Mouse (Mus musculus) NIH3T3 (cell line): ENCODE measurements at regions not wholly inside any gene's neighbourhood (a gene's known extent, or its start where the extent isn't known, plus 50 kb on each side); places are given as distances from the start of the nearest gene placed in this dataset.
A peak's percentile ranks its signal among the peaks of the same experiment; 100 is the strongest.
"Not testable (repeated sequence)": the region's sequence is repeated elsewhere in the genome, so short reads cannot be mapped to it uniquely, and the experiment has no call there.

ENCODE experiments used
- DNase-seq: peaks from one replicate; pipeline ENCODE4 v3.0.0-alpha.2; 2012; ENCODE audit warnings: low read depth

DNA sequence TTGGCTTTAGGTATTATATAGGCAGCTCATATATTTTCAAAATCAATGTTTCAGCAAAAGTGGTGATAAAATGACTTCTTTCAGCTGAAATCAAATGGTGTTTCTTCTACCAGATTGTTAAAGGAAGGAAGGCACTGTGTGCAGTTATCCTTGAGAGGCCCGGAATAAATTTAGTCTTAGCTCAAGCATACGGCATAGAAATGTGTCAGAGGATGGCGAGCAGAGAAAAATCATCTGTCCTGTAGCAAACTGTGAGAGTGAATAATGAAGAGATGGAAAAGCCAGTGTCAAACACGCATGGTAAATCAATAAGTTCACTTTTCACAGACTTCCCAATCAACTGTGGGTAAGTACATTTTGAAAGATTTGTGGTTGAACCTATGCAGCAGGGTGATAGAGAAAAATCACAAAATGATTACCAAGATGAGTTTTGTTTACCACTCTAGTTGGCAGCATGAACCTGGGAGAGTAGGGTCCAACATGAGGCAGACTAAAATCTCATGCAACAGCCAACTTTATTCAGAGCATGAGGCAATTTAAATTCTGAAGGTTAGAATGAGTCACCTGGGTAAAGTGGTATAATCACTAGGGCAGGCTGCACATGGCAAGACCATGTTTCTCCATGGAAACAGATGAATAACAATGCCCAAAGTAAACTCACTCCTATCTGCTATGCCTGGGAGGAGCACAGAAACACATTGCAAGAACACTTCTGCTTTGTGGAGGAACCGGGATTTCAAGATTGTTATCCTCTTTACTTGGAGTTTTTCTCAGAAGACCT lies 55.7 kb downstream of the AI429214 start:
- DNase-seq = peak; percentile 12

DNA sequence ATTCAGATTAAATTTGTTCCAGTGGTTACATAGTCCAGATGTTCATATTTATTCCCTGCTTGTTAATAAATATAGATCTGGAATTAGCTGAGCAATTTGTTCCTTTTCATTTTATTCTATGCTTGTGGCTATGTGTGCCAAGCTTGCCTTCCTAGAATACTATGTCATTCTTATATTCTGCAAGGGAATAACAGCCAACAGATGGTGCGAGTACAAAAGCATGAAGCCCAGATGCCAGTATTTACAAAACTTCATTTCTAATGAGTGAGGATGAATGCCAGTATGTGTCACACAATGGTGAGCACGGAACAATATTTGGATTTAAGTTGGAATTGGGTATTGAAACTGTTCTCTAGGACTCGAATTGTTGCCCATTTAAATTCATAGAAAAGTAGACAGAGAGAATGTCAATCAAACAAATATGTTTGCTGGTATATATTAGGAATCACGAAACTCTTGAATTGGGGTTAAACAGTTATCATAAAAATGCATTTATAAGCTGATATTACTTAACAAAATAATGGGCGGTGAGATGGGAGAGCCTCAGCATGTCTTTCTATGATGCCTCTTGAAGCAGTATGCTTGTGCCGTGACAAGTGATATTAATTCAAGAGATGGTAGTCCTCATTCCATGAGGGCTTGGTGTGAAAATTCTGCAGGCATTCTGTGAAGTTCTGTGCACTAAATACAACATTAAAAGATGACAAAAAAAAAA lies 56.7 kb downstream of the AI429214 start:
- no peak for DNase-seq

DNA sequence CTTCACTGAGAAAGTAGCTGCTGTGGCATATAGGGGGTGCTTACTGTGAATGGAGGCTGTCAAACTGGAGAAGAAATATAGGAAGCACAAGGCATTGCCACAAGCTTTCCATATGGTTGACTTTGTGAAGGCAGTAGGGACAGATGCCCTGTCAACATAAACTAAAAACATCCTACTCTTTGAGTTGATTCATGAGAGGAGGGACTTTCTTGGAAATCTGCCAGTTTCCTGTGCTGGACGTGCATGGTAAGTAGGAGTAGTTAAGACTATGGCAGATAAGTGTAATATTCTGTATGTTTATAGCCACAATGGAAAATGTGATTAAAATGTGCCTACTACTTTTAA lies 57.3 kb downstream of the AI429214 start:
- DNase-seq = no peak

DNA sequence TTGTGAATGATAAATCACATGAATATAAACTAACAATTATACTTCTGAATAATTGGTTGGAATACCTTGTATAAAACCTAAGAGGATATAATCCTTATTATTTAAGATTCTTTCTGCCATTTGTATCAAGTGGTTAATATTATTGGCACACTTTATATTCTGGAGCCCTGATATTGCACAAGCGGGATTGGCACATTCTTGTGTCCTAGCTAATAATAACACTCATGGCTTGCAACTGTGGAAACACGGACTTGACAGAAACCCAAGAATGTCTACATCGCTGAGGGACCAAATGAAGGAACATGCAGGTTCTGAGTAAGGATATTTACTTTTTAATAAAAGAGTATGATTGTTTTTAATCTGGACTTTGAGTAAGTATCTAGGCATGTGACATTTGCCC lies 63.0 kb downstream of the AI429214 start:
- peak; percentile 27 for DNase-seq

DNA sequence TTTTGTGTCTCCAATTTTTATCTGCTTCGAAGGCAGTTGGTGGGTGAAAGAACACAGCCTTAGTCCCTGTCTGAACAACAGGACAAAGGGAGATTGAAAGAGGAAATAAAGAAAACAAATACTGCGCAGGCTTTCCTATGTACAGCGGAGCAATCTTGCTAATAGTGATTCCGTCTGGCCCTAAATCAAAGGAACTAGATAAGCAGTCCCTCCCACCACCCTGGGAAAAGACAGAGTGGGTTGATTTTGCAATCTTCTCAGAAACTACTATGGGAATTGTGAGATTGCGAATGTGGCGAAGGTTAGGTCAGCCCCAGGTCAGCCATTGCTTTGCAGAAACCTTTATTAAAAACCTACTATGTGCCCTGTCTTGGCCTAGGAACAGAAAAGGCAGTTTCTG lies 65.0 kb downstream of the AI429214 start:
- DNase-seq = no peak

DNA sequence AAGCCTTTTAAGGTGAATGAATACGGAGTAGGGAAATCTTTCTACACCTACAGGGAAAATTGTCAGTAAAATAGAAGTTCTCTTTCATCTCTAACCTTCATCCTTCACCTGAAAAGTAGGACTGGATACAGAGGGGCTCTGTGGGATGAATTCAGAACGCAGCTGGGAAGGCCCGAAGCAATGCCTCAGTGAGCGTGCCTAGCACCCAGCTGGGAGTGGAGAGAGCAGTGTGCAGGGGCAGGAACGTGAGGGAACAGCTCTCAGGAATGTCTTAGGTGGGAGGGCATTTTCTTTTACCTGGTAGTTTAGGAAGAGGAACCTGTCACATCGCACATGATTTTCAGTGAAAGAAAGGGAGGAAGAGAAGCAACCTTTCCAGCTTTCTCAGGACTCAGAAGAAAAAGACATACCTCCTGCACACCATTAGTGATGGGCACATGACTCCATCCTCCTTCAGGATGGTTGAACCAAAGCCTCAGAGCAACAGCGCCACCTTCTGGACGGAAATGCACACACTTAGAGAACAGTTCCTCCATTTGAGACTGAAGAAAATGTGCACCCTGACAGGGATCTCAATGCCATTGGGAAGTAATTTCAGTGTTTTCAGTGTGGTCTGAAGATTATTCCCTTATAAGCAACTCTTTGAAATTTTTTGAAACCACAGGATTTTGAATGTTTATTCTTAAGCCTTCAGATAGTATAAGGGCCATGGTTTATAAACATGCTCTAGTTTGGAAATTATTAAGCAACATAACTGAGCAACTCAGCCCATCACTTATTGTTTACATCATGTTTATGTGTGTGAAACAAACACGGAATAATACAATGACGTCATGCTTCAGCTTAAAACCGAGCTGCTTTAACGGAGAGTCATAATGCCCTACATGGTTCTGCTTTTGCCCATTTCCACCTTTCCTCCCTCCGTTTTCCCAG lies 68.9 kb downstream of the AI429214 start:
- peak; percentile 87 for DNase-seq

DNA sequence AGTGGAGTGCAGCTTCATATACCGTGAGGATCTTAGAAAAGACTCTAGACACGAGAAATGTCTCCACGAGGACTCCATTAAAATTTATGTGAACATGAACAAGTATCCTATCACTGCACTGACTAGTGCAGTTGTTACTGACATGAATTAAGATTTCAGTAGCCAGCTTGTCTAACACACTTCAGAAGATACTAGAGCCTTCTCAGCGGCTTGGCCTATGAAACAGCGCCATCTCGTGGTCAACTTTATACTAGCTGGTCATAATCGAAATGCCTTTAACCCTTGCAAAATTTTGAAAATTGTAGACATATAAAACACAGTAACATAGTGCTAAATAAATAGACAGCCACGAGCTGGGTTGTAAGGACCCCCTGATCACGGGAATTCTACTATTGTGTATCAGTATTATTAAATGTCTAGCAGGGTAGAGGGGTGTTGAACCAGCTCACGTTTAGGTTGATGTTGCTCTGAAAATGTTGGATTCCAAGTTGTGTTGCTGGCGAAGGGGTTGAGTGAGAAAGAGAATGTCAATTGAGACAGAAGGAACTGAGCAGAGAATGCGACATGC lies 70.4 kb downstream of the AI429214 start:
- DNase-seq = peak; percentile 85

DNA sequence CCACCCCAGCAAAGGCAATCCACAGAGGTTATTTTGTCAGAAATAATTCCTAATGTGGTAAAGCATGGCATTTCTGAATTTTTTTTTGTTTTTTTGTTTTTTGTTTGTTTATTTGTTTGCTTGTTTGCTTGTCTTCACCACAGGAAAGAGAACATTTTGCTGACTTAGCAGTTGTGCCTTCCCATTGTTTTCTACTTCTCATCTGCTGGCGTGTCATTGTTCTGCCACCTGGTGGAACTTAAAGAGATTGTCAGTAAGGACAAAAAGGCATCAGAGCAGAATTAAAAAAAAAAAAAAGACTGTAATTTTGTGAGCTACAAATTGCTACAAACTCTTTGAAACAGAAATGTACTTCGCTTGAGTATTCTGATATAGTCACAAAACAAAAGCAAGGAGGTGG lies 79.5 kb downstream of the AI429214 start:
- DNase-seq = peak; percentile 54

DNA sequence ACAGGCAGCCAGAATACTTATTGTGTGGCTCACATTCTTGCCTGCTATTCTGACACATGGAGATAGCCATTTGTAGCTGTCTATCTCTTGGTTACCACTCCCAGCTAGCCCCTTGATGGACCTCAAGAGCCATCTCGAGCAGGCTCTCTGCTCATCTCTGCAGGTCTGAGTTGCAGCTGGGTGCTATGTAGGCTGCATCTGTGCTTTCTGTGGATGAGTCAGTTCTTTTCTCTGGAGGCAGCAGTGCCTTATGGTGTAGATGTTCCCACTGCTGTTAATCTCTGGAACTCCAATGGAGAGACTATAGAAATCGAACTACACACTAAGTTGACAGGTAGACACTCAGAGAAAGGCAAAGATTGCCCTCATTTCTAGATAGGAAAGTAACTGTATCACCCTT lies 106.3 kb downstream of the AI429214 start:
- no peak for DNase-seq

DNA sequence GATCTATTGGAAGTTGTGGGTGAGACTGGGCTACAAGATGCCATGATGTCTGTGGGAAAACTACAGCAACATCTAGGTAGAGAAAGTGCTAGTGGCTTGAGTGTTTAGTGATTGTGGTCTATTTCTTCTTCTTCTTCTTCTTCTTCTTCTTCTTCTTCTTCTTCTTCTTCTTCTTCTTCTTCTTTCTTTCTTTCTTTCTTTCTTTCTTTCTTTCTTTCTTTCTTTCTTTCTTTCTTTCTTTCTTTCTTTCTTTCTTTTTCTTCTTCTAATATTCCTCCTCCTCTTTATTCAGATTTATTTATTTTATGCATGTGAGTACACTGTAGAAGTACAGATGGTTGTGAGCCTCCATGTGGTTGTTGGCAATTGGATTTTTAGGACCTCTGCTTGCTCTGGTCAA lies 119.0 kb downstream of the AI429214 start:
- DNase-seq = not testable (repeated sequence)

DNA sequence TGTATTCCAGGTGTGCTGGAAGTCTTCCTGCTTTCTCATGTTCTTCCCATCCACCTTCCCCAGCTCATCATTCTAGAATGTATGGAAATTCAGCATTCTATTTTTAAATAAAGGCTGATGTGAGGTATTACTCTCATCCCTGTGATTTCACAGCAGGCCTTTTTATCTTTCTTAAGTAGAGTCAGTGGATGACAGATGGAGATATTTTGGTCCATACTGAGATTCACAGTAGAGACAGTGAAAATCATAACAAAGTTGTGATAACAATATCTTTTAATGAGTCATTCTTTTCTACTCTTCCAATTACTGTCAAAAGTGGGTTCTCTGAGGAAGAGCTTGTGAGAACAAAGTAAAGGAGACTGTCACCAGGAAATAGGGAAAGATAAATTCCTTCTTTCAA lies 132.4 kb downstream of the AI429214 start:
- no peak for DNase-seq

DNA sequence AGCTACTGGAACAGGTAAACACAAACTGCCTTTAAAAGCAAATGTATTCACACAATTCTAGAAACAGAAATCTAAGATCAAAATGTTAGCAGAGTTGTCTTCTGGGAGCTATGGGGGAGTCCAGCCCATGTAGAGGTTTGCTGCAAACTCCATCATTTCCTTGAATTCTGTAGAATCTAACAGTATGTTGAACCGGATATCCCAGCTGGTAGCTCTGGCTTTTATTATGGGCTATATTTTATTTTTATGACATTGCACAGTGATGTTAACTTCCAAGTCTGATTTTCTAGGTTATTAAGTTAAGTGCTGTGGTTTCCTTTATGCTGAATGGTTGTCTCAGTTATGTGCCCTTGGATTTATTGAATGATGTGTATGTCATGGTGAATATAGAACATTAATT lies 136.3 kb downstream of the AI429214 start:
- no peak for DNase-seq

DNA sequence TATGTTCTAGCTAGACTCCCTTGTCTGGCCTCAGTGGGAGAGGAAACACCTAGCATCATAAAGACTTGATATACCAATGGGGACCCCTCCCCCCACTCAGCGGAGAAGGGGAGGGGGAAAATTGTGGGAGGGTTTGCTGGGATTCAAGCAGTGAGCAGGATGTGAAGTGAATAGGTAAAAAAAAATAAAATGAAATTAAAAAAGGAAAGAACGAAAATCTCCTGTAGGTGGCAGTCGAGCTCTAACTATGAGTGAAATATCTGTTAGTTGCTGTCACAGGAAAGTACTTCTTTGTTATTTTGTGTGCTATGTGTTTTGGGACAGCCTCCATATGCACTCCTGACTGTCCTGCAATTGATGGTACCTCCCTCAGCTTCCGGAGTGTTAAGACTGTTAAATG lies 138.6 kb downstream of the AI429214 start:
- peak; percentile 56 for DNase-seq

DNA sequence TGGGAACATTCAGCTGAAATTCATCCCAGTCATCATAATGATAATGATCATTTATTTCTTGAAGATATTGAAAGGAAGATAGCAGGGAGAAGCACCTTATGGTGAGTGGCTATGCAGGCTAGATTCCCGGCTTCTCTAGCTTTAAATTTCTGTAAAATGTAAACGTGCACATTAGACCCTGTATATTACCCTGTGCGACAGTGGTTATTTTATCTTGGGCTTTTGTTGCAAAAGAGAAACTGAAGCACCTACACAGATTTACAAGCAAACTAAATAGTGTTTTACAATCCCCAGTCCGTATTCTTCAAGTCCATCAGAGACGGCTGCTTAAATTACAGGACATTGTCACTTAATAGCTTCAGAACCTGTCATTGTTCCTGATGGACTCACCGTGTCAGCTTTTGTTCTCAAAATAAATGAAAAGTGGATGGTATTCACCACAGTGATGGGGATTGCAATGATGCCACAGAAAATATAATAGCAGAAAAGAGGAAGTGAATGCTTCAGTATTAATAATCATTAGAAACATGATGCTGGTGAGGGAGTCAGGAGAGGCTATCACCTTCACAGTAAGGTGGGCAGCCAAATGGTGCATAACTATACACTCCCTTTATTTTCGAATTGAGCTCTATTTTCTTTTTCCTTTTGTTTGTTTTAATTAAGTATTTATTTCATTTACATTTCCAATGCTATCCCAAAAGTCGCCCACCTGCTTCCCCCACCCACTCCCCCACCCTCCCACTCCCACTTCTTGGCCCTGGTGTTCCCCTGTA lies 141.0 kb downstream of the AI429214 start:
- DNase-seq = no peak

DNA sequence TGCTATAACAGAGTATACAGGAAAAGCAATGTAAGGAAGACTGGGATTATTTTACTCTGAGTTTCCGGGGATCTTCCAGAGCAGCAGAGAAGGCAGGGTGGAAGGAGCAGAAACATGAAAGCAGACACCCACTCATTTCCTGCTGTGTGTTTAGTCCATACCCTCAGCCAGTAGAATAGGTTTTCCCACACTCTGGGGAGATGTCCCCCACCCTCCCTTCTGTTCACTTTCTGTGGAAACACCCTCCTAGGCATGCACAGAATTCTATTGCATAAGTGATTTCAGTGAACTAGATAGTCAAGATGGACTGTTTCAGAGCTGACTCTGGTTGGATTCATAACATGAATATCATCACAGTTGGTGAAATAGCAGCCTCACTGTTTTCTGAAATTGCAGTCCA lies 156.9 kb downstream of the AI429214 start:
- no peak for DNase-seq

DNA sequence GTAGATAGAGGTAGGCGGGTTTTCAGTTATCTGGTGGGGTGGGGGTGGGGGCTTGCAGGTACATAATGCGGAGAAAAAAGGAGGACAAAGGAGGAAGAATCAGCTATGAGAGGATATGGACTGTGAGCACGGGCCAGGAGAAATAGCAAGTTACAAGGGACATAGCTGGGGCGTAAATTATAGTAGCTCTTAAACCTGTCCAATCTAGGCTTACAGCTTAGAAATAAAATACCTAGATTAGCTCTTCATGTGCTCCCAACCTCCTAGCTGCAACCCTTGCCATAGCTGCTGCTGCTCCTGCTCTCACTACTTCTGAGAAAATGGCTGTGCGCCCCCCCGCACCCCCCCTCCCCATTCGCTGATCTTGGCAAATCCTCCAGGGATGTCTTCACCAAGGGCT lies 161.0 kb downstream of the AI429214 start:
- no peak for DNase-seq

DNA sequence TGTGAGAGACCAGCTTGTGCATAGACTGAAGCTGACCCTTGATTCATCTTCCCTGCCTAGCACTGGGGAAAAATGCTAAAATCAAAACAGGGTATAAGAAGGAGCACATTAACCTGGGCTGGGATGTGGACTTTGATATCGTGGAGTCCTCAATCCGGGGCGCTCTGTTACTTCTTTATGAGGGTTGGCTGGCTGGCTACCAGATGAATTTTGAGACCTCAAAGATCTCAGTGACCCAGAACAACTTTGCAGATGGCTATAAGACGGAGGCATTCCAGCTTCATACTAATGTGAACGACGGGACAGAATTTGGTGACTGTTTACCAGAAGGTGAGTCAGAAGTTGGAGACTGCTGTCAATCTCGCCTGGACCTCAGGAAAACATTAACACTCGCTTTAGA lies 161.5 kb downstream of the AI429214 start:
- DNase-seq = no peak

DNA sequence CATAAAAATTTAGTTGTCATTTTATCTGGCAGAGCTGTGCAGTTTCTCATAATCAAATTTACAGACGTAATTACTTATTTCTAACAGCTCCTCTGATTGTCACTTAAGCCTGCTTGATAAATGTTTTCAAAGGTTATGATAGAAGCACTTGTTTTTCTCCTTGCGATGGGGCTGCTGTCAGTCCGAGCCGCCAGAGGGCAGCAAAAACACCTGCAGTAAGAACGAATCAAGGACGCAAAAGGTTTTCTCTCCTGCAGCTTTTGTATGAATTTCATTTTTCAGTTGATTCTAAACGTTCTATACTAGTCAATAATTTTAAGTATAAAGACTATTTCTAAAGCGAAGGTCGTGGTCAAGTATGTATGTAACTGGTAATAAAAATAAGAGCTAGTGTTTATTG lies 166.1 kb downstream of the AI429214 start:
- peak; percentile 72 for DNase-seq

DNA sequence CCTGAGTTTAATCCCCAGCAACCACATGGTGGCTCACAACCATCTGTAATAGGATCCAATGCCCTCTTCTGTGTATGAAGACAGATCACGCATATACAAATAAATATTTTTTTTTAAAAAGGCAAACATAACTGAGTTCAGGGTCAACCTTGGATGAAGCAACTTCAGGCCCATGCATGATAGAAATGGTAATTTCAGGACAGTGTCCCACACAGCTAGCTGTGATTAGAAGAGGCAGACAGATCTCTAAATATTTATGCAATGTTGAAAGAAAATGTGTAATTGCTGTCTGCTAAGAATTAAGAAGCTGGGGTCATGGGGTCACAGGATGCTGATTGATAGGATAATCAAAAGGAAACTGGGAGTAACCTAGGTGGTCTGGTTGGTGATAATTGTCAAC lies 203.5 kb downstream of the AI429214 start:
- no peak for DNase-seq

DNA sequence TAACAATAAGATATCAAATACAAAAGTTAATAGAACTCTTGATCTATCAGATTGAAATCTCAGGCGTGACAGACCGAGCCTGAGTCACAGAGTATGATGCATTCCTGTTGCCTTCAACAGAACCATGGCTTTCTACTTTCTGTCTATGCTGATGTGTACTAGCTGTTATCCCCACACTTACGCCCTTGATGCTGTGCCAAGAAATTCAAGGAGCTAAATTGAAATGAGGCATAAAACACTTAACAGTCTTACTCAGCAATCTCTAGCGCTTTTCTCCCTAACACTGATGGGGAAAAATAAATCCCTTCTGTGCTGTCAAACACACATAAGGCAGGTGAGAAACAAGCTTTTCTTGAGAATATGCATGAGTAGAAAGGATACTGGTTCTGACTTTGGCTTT lies 222.5 kb downstream of the AI429214 start:
- no peak for DNase-seq

DNA sequence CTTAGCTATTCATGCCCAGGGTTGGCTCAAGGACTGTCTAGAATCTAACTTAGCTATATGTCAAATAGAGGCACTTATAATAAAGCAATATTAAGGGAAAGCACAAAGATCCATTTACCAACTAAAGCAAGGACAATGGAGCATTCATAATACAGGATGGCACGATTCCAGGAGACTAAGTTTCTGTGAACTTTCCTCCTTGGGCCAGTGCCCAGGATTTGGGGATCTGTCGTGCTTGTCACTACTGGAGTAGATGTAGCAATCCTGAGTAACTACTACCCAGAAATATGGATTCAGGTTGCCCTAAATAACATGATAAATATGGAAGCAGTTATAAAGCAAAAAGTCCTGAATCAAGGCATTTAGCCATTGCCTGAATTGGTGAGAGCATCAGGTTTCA lies 233.7 kb downstream of the AI429214 start:
- DNase-seq = peak; percentile 3

DNA sequence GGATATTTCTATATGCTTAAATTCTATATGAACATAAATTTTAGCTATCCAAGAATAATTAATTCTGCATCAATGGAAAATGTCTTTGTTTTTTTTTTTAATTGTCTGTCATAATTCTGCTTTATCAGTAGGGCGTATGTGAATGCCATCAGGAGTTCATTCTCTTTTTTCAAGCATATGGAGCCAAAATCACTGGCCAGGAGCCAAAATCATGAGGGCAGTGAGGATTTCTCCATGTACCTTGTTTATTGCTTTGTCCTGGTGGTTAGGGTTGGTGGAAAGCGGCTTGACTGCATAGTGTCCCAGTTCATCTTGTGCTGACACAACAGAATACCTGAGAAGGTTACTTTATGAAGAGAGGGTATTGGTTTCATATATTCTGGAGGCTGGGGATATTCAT lies 243.9 kb downstream of the AI429214 start:
- DNase-seq = no peak
